Mouse (Mus musculus) erythroblast, embryonic 14.5 days (primary cell): ENCODE measurements around the gene Bcas3.

Source experiments
- GATA1 ChIP-seq: IDR thresholded peaks from 2 replicates; pipeline ENCODE4 v1.6.1; 2012; ENCODE audit warnings: low read length, inconsistent platforms, mixed read lengths
- TAL1 ChIP-seq: IDR thresholded peaks from 3 replicates; pipeline ENCODE4 v1.6.1; 2012; ENCODE audit warnings: low read length, inconsistent platforms, mixed read lengths

DNA sequence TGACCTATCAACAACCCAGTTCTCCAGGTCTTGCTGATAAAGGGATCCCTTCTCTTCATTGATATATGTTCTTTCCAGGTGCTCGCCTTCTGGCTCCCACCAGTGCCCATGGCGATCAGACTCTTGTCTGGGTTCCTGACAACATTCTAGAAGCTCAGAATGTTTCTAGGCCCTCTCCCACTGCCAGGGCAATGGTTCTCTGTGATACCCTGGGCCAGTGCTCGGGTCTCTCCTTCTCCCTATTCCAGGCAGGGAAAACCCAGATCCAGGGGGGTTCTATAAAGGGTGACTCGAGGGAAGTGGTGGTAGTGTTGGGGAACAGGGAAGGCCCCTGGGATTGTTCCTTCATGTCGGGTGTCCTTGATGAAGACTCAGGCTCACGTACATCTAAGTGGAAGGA lies 497.3 kb downstream of the Bcas3 start, which contains the start of gene Gm11444:
- TF ChIP-seq GATA1: no peak
- no peak for TF ChIP-seq TAL1
